Mouse (Mus musculus) stomach, postnatal 0 days (tissue): ENCODE measurements around the gene Spint3.

Source experiments
- CTCF ChIP-seq: IDR thresholded peaks from 2 replicates; pipeline ENCODE4 v1.5.1; 2016; ENCODE audit warnings: antibody characterized with exemption, low read depth, mild to moderate bottlenecking, moderate library complexity
- EP300 ChIP-seq: optimal IDR thresholded peaks from 2 replicates; pipeline ENCODE3; 2016; ENCODE audit warnings: antibody characterized with exemption

DNA sequence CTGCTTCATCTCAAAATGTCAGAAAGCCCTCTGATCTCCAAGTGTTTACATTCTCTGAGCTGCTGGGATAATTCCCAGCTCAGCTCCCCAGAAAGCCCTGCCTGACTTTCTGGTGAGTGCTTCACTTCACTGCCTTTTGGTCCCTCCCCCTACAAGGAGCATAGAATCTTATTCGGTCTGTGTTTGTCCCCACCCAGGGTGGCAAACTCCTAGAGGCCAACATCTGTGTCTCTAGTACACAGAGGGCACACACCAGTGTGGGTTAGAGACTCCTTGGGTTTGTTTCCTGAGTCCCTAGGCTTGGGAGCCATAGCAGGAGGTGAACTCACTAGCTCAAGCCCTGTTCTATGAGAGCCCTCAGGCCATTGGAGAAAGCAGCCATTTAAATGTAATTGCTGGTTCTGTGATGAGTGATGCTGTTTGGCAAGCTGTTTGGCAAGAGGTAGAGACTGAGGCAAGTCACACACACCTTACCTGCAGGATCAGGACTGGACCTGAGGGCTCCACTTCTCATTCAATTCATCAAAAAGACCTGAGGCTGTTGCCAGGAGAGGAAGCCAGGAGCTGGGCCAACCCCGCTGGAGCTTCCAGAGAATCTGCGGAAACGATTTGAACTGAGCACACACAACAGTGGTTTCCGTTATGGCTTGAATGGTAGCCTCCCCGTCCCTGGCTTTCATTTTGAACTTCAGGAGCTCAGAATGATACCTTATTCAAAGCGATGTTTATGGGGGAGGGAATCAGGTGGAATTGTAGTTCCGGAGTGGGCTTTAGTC lies 32.4 kb downstream of the Spint3 start:
- TF ChIP-seq CTCF (no peak), EP300 (no peak)
